Mouse (Mus musculus) embryonic facial prominence, embryonic 13.5 days (tissue): ENCODE measurements around the gene Map3k21. TPM values are rescaled to one million over a fixed set of nuclear protein-coding genes. Genes with fewer than 3 reads are reported as not detected.

Experiments
- ATAC-seq: fragments of 200-750 bp; cut with Nextera tagmentation; 2 replicates; pipeline ENCODE4 v1.8.0; 2017; ENCODE audit warnings: low read depth; ENCODE audit not compliant: insufficient number of reproducible peaks, insufficient read depth, low FRiP score, low TSS enrichment
- H3K27ac ChIP-seq: fragments of 300-500 bp; sonication (generic); 2 replicates; pipeline ENCODE4 v1.5.1; 2015; ENCODE audit warnings: moderate library complexity, mild to moderate bottlenecking, inconsistent platforms
- H3K27me3 ChIP-seq: fragments of 300-500 bp; sonication (generic); 2 replicates; pipeline ENCODE4 v1.6.1; 2015; ENCODE audit warnings: mild to moderate bottlenecking, inconsistent platforms
- H3K36me3 ChIP-seq: fragments of 300-500 bp; sonication (generic); 2 replicates; pipeline ENCODE4 v1.6.1; 2015; ENCODE audit warnings: mild to moderate bottlenecking, inconsistent platforms
- H3K4me1 ChIP-seq: fragments of 300-500 bp; sonication (generic); 2 replicates; pipeline ENCODE4 v1.6.1; 2015; ENCODE audit warnings: inconsistent platforms
- H3K4me2 ChIP-seq: fragments of 300-500 bp; sonication (generic); 2 replicates; pipeline ENCODE4 v1.6.1; 2015; ENCODE audit warnings: moderate library complexity, mild to moderate bottlenecking, inconsistent platforms
- H3K4me3 ChIP-seq: fragments of 300-500 bp; sonication (generic); 2 replicates; pipeline ENCODE4 v1.5.1; 2015; ENCODE audit warnings: mild to moderate bottlenecking, inconsistent platforms
- H3K9ac ChIP-seq: fragments of 300-500 bp; sonication (generic); 2 replicates; pipeline ENCODE4 v1.6.1; 2015; ENCODE audit warnings: mild to moderate bottlenecking, inconsistent platforms
- H3K9me3 ChIP-seq: fragments of 300-500 bp; sonication (generic); 2 replicates; pipeline ENCODE4 v1.6.1; 2016; ENCODE audit warnings: inconsistent platforms
- WGBS: fragments of 180-500 bp; shearing (Covaris S2); methylation state at CpG from one replicate; pipeline ENCODE4 v1.1.7; 2015; ENCODE audit warnings: mixed read lengths; 5-methylcytosine and 5-hydroxymethylcytosine counted together
- polyA plus RNA-seq: library from polyadenylated mRNA; unstranded; fragments of >200 nt; fragmentation: Nextera tagmentation; extraction: Ambion mirVana; gene quantifications from 2 replicates; pipeline ENCODE4 v1.2.1, GENCODE M21; 2015

Gene Map3k21
- polyA plus RNA-seq, 1 experiment from 2014 or later = 0.14 TPM

- H3K9ac ChIP-seq = no peak overlapping the region
- H3K36me3 ChIP-seq = no peaks in the 10 kb centered on the region
- 43% methylated on average over 6 of the region's 6 CpGs for WGBS
- no peaks in the 10 kb centered on the region for H3K4me1 ChIP-seq
- no peaks in the 10 kb centered on the region for H3K9me3 ChIP-seq
- H3K4me3 ChIP-seq = no peak overlapping the region
- H3K27me3 ChIP-seq = no peaks in the 10 kb centered on the region
- H3K4me2 ChIP-seq = no peak overlapping the region
- H3K27ac ChIP-seq = no peak overlapping the region
- no peak for ATAC-seq
Measured at GRCm38 (mm10) chr8:125980826-125981225, 70.6 kb downstream of the Map3k21 start.

- no peaks in the 10 kb centered on the region for H3K9me3 ChIP-seq
- no peak overlapping the region for H3K9ac ChIP-seq
- H3K4me1 ChIP-seq = no peaks in the 10 kb centered on the region
- H3K27ac ChIP-seq = no peak overlapping the region
- no peaks in the 10 kb centered on the region for H3K27me3 ChIP-seq
- H3K36me3 ChIP-seq = no peaks in the 10 kb centered on the region
- H3K4me2 ChIP-seq = no peak overlapping the region
- WGBS = 71% methylated on average over 3 of the region's 3 CpGs
- ATAC-seq = no peak
- H3K4me3 ChIP-seq = no peak overlapping the region
Measured at GRCm38 (mm10) chr8:125983515-125983914, 73.3 kb downstream of the Map3k21 start.

DNA sequence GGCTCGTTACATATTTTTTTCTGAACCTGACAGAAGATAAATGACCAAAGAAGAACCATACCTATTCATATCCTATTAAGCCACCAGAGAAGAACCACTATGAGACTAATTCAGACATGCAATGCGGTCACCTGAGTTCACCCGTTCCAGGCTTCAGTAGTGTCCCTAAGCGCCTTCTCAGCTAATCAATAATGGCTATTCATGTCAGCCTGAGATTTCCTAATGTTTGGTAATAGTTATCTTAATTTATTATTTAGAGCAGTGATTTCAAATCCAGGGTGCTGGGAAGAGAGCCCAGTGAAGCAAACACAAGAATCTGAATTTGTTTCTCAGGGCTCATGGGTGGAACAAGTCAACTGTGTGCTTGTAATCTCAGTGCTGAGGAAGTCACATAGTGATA lies 73.9 kb downstream of the Map3k21 start:
- H3K27me3 ChIP-seq = no peaks in the 10 kb centered on the region
- no peak overlapping the region for H3K9ac ChIP-seq
- no peaks in the 10 kb centered on the region for H3K9me3 ChIP-seq
- no peak overlapping the region for H3K27ac ChIP-seq
- H3K4me2 ChIP-seq = no peak overlapping the region
- ATAC-seq = no peak
- H3K4me3 ChIP-seq = no peak overlapping the region
- no peaks in the 10 kb centered on the region for H3K36me3 ChIP-seq
- WGBS = 94% methylated on average over 4 of the region's 4 CpGs
- no peaks in the 10 kb centered on the region for H3K4me1 ChIP-seq

- H3K27me3 ChIP-seq = peaks cover 9% of the 10 kb centered on the region
- H3K4me1 ChIP-seq = no peaks in the 10 kb centered on the region
- H3K27ac ChIP-seq = no peak overlapping the region
- H3K4me2 ChIP-seq = no peak overlapping the region
- H3K9ac ChIP-seq = no peak overlapping the region
- H3K36me3 ChIP-seq = no peaks in the 10 kb centered on the region
- no peak for ATAC-seq
- H3K9me3 ChIP-seq = no peaks in the 10 kb centered on the region
- no peak overlapping the region for H3K4me3 ChIP-seq
- 90% methylated on average over 2 of the region's 2 CpGs for WGBS
Measured at GRCm38 (mm10) chr8:125985364-125985763, 75.1 kb downstream of the Map3k21 start.

- no peaks in the 10 kb centered on the region for H3K4me1 ChIP-seq
- ATAC-seq = no peak
- H3K4me2 ChIP-seq = no peak overlapping the region
- H3K36me3 ChIP-seq = no peaks in the 10 kb centered on the region
- no peak overlapping the region for H3K27ac ChIP-seq
- no peak overlapping the region for H3K9ac ChIP-seq
- no peaks in the 10 kb centered on the region for H3K9me3 ChIP-seq
- 52% methylated on average over 6 of the region's 6 CpGs for WGBS
- no peak overlapping the region for H3K4me3 ChIP-seq
- H3K27me3 ChIP-seq = peaks cover 11% of the 10 kb centered on the region
Measured at GRCm38 (mm10) chr8:125986999-125987589, 76.8 kb downstream of the Map3k21 start.

GRCm38 (mm10) chr8:125987996-125988395 lies 77.7 kb downstream of the Map3k21 start:
- Histone ChIP-seq H3K9ac (no peak overlapping the region), H3K27ac (no peak overlapping the region), H3K36me3 (no peaks in the 10 kb centered on the region), H3K9me3 (no peaks in the 10 kb centered on the region), H3K4me2 (no peak overlapping the region), H3K27me3 (peaks cover 15% of the 10 kb centered on the region), H3K4me3 (no peak overlapping the region), H3K4me1 (no peaks in the 10 kb centered on the region)
- 35% methylated on average over 2 of the region's 2 CpGs for WGBS
- ATAC-seq = no peak

DNA sequence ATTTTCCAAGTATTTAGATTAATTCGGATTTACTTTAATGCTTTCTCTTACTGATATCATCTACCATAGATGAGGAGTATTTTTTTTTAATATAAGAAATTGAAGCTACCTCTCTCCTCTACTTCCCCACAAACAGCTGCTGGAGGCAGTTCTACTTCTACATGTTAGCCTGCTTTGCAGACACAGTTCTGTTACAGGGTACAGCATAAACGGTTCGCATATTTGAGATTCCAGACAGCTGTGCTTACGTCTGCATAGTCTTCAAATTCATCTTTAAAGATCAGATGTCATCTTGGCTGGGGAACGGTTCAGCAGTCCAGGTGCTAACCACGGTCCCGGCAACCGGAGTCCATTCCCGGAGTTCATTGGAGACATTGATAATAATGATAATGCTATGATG lies 83.4 kb downstream of the Map3k21 start:
- 29% methylated on average over 9 of the region's 9 CpGs for WGBS
- H3K9me3 ChIP-seq = no peaks in the 10 kb centered on the region

GRCm38 (mm10) chr8:125995101-125995986 lies 85.1 kb downstream of the Map3k21 start, which contains the start of gene Kcnk1:
Gene Kcnk1 (plus strand): TSS chr8:125995170.
- H3K9me3 ChIP-seq = no peaks in the 10 kb centered on the region
- WGBS = under 1% methylated on average over 73 of the region's 73 CpGs
- peaks cover 54% of the 10 kb centered on the region for H3K27me3 ChIP-seq
- peak within 1 kb of the TSS; percentile 91 for H3K4me2 ChIP-seq
- H3K36me3 ChIP-seq = no peaks in the 10 kb centered on the region
- peak; percentile 75 for ATAC-seq
- peak within 1 kb of the TSS; percentile 51 for H3K27ac ChIP-seq
- peak within 1 kb of the TSS; percentile 72 for H3K9ac ChIP-seq
- H3K4me3 ChIP-seq = peak within 1 kb of the TSS; percentile 56
- H3K4me1 ChIP-seq = peaks cover 43% of the 10 kb centered on the region

More for the DNA sequence above, 83.4 kb downstream of the Map3k21 start:
- H3K9ac ChIP-seq = no peak overlapping the region
- H3K27ac ChIP-seq = no peak overlapping the region
- no peak overlapping the region for H3K4me3 ChIP-seq
- no peak overlapping the region for H3K4me2 ChIP-seq
- ATAC-seq = no peak
- peaks cover 43% of the 10 kb centered on the region for H3K4me1 ChIP-seq
- H3K36me3 ChIP-seq = no peaks in the 10 kb centered on the region
- peaks cover 63% of the 10 kb centered on the region for H3K27me3 ChIP-seq

- Histone ChIP-seq H3K9me3 (no peaks in the 10 kb centered on the region), H3K4me1 (peaks cover 43% of the 10 kb centered on the region), H3K4me3 (peak overlapping the region; percentile 56), H3K9ac (peak overlapping the region; percentile 72), H3K4me2 (peak overlapping the region; percentile 91), H3K27ac (peak overlapping the region; percentile 51), H3K27me3 (peaks cover 52% of the 10 kb centered on the region), H3K36me3 (no peaks in the 10 kb centered on the region)
- 10% methylated on average over 14 of the region's 14 CpGs for WGBS
- ATAC-seq = no peak
Measured at GRCm38 (mm10) chr8:125996031-125996839, 86.0 kb downstream of the Map3k21 start.

- Histone ChIP-seq H3K27me3 (peaks cover 52% of the 10 kb centered on the region), H3K27ac (no peak overlapping the region), H3K36me3 (no peaks in the 10 kb centered on the region), H3K4me3 (peak overlapping the region; percentile 56), H3K4me2 (peak overlapping the region; percentile 91), H3K4me1 (peaks cover 43% of the 10 kb centered on the region), H3K9me3 (no peaks in the 10 kb centered on the region), H3K9ac (peak overlapping the region; percentile 44; the same call in 1 of the 2 replicates)
- ATAC-seq = no peak
- 20% methylated on average over 6 of the region's 6 CpGs for WGBS
Measured at GRCm38 (mm10) chr8:125996980-125997379, 86.7 kb downstream of the Map3k21 start.
